Mouse (Mus musculus): Measurements from ENCODE around the gene Pde8b. TPM values are rescaled to one million over a fixed set of nuclear protein-coding genes. Genes with fewer than 3 reads are reported as not detected.

Gene Pde8b
- polyA plus RNA-seq, 1 experiment from 2014 or later, result 1.2 TPM

GRCm38 (mm10) chr13:95108035-95108434, 142.1 kb downstream of the Pde8b start:
- H3K27me3 ChIP-seq, result no peaks in the 10 kb centered on the region
- in situ Hi-C loops (cut with MboI; ENCODE audit: low pct_unique_long_range_greater_than_20kb), result no loop called here
- ChIA-PET CTCF (no interaction called here), POLR2A (interaction anchor here (1.1 kb wide), 1 partner anchor 10 kb away, joined by 3 read pairs; no protein-coding TSS in a partner anchor)
- DNase-seq (ENCODE audit: low read depth, low spot score), result no peak
- no peak for ATAC-seq
- no peak for TF ChIP-seq CTCF (IDR thresholded peaks at IDR 0.05)

DNA sequence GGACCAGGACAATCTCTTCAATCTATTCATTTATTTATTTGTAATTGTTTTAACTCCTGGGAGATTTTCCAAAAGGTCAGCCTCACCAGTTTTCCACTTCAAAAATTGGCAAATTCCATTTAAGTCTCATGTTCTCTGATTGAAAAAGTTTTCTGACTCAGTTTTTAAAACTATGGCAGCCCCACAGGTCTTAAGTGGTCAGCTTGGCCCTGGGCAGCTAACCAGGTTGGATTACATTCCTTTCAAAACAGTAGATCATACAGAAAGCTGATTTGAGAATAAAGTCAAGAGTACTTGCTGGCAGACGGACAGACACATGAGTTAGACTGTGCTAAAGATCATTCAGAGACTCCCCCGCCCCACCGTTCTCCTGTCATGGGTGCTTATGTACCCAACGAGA, 145.3 kb downstream of the Pde8b start:
- DNase-seq (ENCODE audit: low read depth, low spot score), result no peak
- no peak for TF ChIP-seq CTCF (IDR thresholded peaks at IDR 0.05)
- CTCF ChIA-PET, result interaction anchor here (1.0 kb wide), 1 partner anchor 14 kb away, joined by 3 read pairs; no protein-coding TSS in a partner anchor
- POLR2A ChIA-PET, result no interaction called here
- no peaks in the 10 kb centered on the region for H3K27me3 ChIP-seq
- ATAC-seq, result no peak
- in situ Hi-C loops (cut with MboI; ENCODE audit: low pct_unique_long_range_greater_than_20kb), result no loop called here

- no peak for TF ChIP-seq CTCF (IDR thresholded peaks at IDR 0.05)
- peak; percentile 57 for ATAC-seq
- POLR2A ChIA-PET, result no interaction called here
- no peak for DNase-seq (ENCODE audit: low read depth, low spot score)
- no peaks in the 10 kb centered on the region for H3K27me3 ChIP-seq
- in situ Hi-C loops (cut with MboI; ENCODE audit: low pct_unique_long_range_greater_than_20kb), result no loop called here
- CTCF ChIA-PET, result interaction anchor here (1.3 kb wide), 1 partner anchor 13 kb away, joined by 3 read pairs; no protein-coding TSS in a partner anchor
These were observed 147.0 kb downstream of the Pde8b start for GRCm38 (mm10) chr13:95102985-95103590.

DNA sequence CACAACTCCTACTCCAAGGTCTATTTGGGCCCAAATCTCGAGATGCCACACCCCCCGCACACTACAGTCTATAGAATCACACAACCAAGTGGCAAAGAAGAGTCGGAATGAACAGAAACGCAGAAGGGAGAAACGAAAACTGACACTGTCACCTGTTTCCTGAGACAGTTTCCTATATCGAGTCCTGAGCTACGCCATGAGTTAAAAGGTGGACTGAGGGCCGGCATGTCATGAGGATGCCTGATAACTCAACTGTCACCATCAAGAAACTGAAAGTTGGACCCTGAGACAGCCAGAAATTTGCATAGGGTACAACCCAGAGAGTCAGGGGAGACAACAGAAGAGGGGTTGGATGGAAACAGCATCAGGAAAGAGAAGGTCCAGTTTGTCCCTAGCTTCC, 148.8 kb downstream of the Pde8b start:
- ATAC-seq (no peak), DNase-seq (ENCODE audit: low read depth, low spot score) (no peak)
- TF ChIP-seq CTCF (IDR thresholded peaks at IDR 0.05), result no peak
- no peaks in the 10 kb centered on the region for H3K27me3 ChIP-seq
- CTCF ChIA-PET, result no interaction called here
- in situ Hi-C loops (cut with MboI; ENCODE audit: low pct_unique_long_range_greater_than_20kb), result no loop called here
- POLR2A ChIA-PET, result interaction anchor here (0.8 kb wide), 1 partner anchor 1346 kb away, joined by 3 read pairs; no protein-coding TSS in a partner anchor

GRCm38 (mm10) chr13:95098931-95099720, 151.0 kb downstream of the Pde8b start:
- CTCF ChIA-PET, result interaction anchor here (1.2 to 1.4 kb wide), 2 partner anchors 15 to 22 kb away, joined by 3 read pairs; no protein-coding TSS in a partner anchor

DNA sequence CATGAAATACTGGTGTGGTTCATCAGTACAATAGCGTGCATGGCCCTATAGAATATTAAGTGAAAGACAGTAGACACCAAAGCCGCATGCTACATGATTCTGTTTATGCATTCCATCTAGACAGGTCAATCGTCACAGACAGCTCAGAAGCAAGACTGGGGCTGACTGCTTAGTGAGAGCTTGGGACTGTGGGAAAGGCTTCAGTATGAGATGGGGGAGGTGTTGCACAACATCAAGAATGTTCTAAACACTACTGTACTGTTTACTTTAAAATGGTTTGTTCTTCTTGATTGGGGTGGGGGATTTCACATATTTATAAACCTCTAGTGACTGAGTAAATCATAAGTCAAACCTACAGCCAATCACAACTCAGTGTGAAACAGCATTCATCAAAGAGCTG, 153.5 kb downstream of the Pde8b start:
- H3K27me3 ChIP-seq, result no peaks in the 10 kb centered on the region
- in situ Hi-C loops (cut with MboI; ENCODE audit: low pct_unique_long_range_greater_than_20kb), result no loop called here
- DNase-seq (ENCODE audit: low read depth, low spot score) (no peak), ATAC-seq (no peak)
- no peak for TF ChIP-seq CTCF (IDR thresholded peaks at IDR 0.05)
- POLR2A ChIA-PET, result no interaction called here
- CTCF ChIA-PET, result interaction anchor here (0.8 kb wide), 1 partner anchor 12 kb away, joined by 3 read pairs; no protein-coding TSS in a partner anchor

More at GRCm38 (mm10) chr13:95098931-95099720, 151.0 kb downstream of the Pde8b start:
- POLR2A ChIA-PET, result no interaction called here
- no peak for TF ChIP-seq CTCF (IDR thresholded peaks at IDR 0.05)
- H3K27me3 ChIP-seq, result no peaks in the 10 kb centered on the region
- in situ Hi-C loops (cut with MboI; ENCODE audit: low pct_unique_long_range_greater_than_20kb), result no loop called here
- no peak for ATAC-seq
- no peak for DNase-seq (ENCODE audit: low read depth, low spot score)

- ATAC-seq, result no peak
- no peak for DNase-seq (ENCODE audit: low read depth, low spot score)
- ChIA-PET CTCF (no interaction called here), POLR2A (no interaction called here)
- in situ Hi-C loops (cut with MboI; ENCODE audit: low pct_unique_long_range_greater_than_20kb), result no loop called here
- no peaks in the 10 kb centered on the region for H3K27me3 ChIP-seq
- TF ChIP-seq CTCF (IDR thresholded peaks at IDR 0.05), result no peak
These were observed 154.3 kb downstream of the Pde8b start for GRCm38 (mm10) chr13:95095860-95096259.

- H3K27me3 ChIP-seq, result no peaks in the 10 kb centered on the region
- no peak for TF ChIP-seq CTCF (IDR thresholded peaks at IDR 0.05)
- in situ Hi-C loops (cut with MboI; ENCODE audit: low pct_unique_long_range_greater_than_20kb), result no loop called here
- ChIA-PET CTCF (interaction anchor here (1.4 kb wide), 1 partner anchor 14 kb away, joined by 3 read pairs; no protein-coding TSS in a partner anchor), POLR2A (no interaction called here)
- ATAC-seq, result no peak
- no peak for DNase-seq (ENCODE audit: low read depth, low spot score)
These were observed 158.3 kb downstream of the Pde8b start for GRCm38 (mm10) chr13:95091546-95092445.

DNA sequence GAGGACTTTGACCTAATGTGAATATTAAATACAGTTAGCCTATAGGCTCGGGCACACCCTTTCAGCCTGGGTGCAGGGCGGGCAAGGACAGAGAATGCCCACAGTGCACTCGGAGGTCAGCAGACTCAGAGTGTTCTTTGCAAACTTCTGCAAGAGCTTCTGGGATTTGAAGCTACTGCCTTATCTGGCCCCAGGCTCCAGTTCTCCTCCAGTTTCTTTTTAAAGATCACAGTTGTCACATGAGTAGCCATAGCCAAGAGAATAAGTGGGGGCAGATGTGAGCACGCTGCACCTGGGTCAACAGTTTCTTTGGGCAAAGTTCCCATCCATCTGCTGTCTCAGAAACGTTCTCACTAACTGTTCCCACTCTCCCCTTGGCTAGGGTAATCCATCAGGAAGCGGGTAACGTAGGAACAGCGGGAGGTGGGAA, 162.8 kb downstream of the Pde8b start:
- no peaks in the 10 kb centered on the region for H3K27me3 ChIP-seq
- no peak for TF ChIP-seq CTCF (IDR thresholded peaks at IDR 0.05)
- DNase-seq (ENCODE audit: low read depth, low spot score) (no peak), ATAC-seq (no peak)
- POLR2A ChIA-PET, result no interaction called here
- CTCF ChIA-PET, result no interaction called here
- in situ Hi-C loops (cut with MboI; ENCODE audit: low pct_unique_long_range_greater_than_20kb), result no loop called here

- in situ Hi-C loops (cut with MboI; ENCODE audit: low pct_unique_long_range_greater_than_20kb), result no loop called here
- DNase-seq (ENCODE audit: low read depth, low spot score) (no peak), ATAC-seq (no peak)
- POLR2A ChIA-PET, result no interaction called here
- no peak for TF ChIP-seq CTCF (IDR thresholded peaks at IDR 0.05)
- CTCF ChIA-PET, result interaction anchor here (1.2 to 1.4 kb wide), 2 partner anchors 24 to 50 kb away, joined by 3 read pairs; no protein-coding TSS in a partner anchor
- no peaks in the 10 kb centered on the region for H3K27me3 ChIP-seq
These were observed 164.1 kb downstream of the Pde8b start for GRCm38 (mm10) chr13:95086033-95086432.
